Mouse (Mus musculus): ENCODE results near the gene Xpnpep1.

Gene Xpnpep1

GRCm38 (mm10) chr19:53030279-53030678 lies 9.7 kb downstream of the Xpnpep1 start:
- DNase-seq: no peak

- DNase-seq: no peak
These were observed 10.3 kb downstream of the Xpnpep1 start for GRCm38 (mm10) chr19:53029686-53030085.

GRCm38 (mm10) chr19:53029045-53029444 lies 11.0 kb downstream of the Xpnpep1 start:
- no peak for DNase-seq

- no peak for DNase-seq
These were observed 11.8 kb downstream of the Xpnpep1 start for GRCm38 (mm10) chr19:53028216-53028615.

- DNase-seq: no peak
These were observed 16.8 kb downstream of the Xpnpep1 start for GRCm38 (mm10) chr19:53023189-53023588.

GRCm38 (mm10) chr19:53022037-53022614 lies 17.9 kb downstream of the Xpnpep1 start:
- no peak for DNase-seq

- DNase-seq: no peak
These were observed 18.5 kb downstream of the Xpnpep1 start for GRCm38 (mm10) chr19:53021537-53021936.

- no peak for DNase-seq
These were observed 20.1 kb downstream of the Xpnpep1 start for GRCm38 (mm10) chr19:53019716-53020463.

DNA sequence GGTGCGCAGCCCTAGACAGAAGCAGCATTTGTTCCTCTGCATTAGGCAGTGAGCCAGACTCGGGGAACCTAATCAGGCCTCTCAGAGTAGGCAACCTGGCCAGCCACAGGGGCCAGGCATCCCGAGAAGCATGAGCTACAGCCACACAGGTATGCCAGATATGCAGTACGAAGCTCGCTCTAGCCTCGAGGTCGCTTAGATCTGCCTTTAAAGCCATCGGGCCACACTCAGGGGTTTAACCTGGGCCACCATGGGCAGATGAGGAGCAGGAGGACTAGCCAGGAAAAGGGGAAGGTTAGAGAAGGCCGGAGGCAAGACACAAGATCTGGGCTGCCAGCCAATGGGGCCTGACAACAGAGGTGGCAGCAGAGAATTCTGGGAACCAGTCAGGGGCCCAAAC lies 22.1 kb downstream of the Xpnpep1 start:
- no peak for DNase-seq

DNA sequence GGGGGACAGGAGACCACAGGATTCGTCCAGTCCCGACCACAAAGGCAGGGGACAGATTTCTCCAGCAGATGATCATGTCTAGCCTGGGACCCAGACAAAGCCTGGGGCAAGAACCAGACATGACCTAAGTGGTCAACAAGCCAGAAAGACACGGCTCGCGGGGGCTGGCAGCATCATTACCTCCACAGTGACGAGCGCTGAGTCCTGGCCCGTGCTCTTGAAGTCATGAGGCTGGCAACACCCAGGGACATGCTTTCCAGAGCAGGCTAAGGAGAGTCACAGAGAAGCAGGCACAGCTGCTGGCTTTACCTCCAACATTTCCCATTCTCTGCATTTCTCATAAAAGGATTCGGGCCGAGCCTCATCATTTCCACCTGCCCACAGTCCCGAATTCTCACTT lies 22.8 kb downstream of the Xpnpep1 start:
- DNase-seq: no peak

DNA sequence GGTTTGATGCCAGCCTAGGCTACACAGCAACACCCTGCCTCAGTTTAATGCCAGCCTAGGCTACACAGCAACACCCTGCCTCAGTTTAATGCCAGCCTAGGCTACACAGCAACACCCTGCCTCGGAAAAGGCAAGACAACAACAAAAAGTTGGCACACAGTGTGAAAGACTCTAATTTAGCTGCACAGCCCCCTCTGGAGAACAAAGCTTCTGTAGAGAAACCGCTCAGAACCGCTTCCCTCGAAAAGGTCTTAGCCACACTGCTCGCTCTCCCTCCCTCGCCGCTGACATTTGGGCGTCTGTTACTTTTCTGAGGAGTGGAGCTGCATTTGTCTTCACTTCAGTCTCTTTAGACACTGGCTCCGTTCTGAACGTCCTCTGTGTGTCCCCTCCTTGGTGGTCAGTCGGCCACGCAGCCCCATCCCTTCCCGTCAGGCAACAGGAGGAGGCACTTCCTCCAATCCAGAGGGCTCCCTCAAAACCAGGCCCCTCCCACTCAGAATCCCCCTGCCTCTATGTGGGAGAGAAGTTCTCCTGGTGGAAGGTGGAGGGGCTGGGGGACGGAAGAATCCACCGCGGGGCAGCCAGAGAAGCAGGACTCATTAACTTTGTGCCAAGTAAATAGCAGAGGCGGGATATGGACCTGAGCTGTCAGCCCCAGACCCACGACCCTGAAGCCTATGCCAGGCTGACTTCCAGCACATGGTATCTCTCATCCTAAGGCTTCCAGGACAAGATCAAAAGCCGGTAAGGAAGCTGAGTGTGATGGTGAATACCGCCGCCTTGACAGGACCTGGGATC lies 24.9 kb downstream of the Xpnpep1 start:
- DNase-seq: no peak

GRCm38 (mm10) chr19:53013744-53014143 lies 26.3 kb downstream of the Xpnpep1 start:
- no peak for DNase-seq

- DNase-seq: no peak
These were observed 26.7 kb downstream of the Xpnpep1 start for GRCm38 (mm10) chr19:53013341-53013740.

- no peak for DNase-seq
These were observed 29.1 kb downstream of the Xpnpep1 start for GRCm38 (mm10) chr19:53010941-53011340.

DNA sequence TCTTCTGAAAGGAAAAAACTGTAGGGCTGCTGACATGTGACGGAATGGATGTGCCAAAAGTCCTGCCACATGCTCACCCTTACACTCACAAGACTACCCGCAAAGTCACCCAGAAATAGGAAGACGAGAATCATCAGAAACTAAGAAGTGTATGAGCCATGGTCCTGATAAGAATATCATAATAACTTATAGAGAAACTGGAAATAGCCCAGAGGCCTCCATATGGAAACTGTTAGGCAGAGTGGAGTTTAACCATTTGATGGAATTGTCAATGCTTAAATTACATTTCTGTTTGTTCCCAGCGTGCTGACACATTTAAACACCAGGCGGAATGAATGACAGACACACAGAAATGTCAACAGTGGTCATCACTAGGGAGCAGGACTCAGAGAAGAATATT lies 31.1 kb downstream of the Xpnpep1 start:
- DNase-seq: no peak

- no peak for DNase-seq
These were observed 31.9 kb downstream of the Xpnpep1 start for GRCm38 (mm10) chr19:53008020-53008705.

DNA sequence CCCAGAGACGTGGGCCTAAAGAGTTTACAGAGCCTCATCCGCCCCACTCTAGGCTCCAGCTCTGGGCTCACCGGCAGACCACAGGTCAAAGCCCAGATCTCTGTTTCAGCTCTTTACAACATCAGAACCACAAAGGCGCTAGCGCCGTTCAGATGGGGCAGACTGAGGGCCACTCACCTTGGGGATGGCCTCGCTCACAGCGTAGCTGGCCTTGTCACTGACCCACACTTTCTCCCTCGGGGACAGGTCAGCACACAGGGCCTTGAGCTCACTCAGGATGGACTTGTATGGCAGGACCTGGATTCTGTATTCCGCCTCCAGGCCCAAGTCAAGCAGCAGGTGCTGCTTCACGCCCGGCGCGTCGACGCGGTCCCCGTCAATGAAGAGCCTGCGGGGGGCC lies 34.0 kb downstream of the Xpnpep1 start:
- DNase-seq: no peak

GRCm38 (mm10) chr19:53003554-53004365 lies 36.3 kb downstream of the Xpnpep1 start:
- no peak for DNase-seq

- DNase-seq: no peak
These were observed 37.6 kb downstream of the Xpnpep1 start for GRCm38 (mm10) chr19:53002166-53003095.

GRCm38 (mm10) chr19:52992880-52993440 lies 47.1 kb downstream of the Xpnpep1 start:
- DNase-seq: no peak

DNA sequence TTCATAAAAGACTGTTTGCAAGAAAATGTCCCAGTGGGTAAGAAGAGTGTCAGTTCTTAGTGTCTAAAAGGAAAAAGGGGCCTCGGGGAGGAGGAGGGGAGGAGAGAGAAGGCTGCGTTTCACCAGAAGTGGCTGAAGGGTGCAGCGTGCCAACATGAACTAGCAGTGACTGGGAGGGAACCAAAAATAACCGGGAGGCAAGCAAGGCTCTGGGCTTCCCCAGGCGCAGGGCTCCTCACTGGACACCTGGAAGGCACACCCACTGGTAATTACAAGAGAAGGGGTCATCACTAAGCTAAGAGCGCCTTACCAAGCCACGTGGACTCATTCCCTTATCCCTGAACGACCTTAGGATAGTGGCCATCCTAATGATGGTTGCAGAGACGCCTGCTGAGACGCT lies 48.1 kb downstream of the Xpnpep1 start:
- DNase-seq: no peak
